Mouse (Mus musculus) olfactory bulb, adult 2 months (tissue): ENCODE results near the gene Car7. TPM values are rescaled to one million over a fixed set of nuclear protein-coding genes. Genes with fewer than 3 reads are reported as not detected.
A peak's percentile ranks its signal among the peaks of the same experiment; 100 is the strongest.

Source experiments
- H3K27ac ChIP-seq: fragments of 200-500 bp; 2 replicates; pipeline ENCODE4 v1.5.1; 2012; ENCODE audit warnings: low read depth, low read length; ENCODE audit not compliant: insufficient read depth
- H3K4me1 ChIP-seq: fragments of 200-500 bp; 2 replicates; pipeline ENCODE4 v1.6.1; 2012; ENCODE audit warnings: low read length; ENCODE audit not compliant: control insufficient read depth, insufficient read depth
- H3K4me3 ChIP-seq: fragments of 200-500 bp; 2 replicates; pipeline ENCODE4 v1.5.1; 2012; ENCODE audit warnings: mild to moderate bottlenecking, low read depth, low read length, moderate library complexity; ENCODE audit not compliant: insufficient read depth
- CTCF ChIP-seq: fragments of 200-500 bp; IDR thresholded peaks from 2 replicates; pipeline ENCODE4 v1.5.1; 2012; ENCODE audit warnings: low read depth, mild to moderate bottlenecking, low read length, moderate library complexity; ENCODE audit not compliant: insufficient read depth
- POLR2A ChIP-seq: fragments of 200-500 bp; IDR thresholded peaks from 2 replicates; pipeline ENCODE4 v1.6.1; 2012; ENCODE audit warnings: mild to moderate bottlenecking, low read depth, low read length, moderate library complexity; ENCODE audit not compliant: insufficient read depth
- WGBS: fragments of 180-500 bp; shearing (Covaris S2); methylation state at CpG from one replicate; pipeline ENCODE4 v1.1.7; 2018; 5-methylcytosine and 5-hydroxymethylcytosine counted together
- polyA plus RNA-seq: library from polyadenylated mRNA; stranded (reverse); fragments of >200 nt; gene quantifications from 2 replicates; pipeline ENCODE4 v1.2.4, GENCODE M21; 2012; ENCODE audit warnings: low replicate concordance; ENCODE audit not compliant: missing spikeins, insufficient read depth, insufficient read length

Car7 gene
- polyA plus RNA-seq = not detected in 2 replicates

GRCm38 (mm10) chr8:104533971-104534778, at the start of gene Car7, which contains the start of gene Nae1:
Gene Car7, plus strand, starts transcription at chr8:104534689.
Gene Nae1, minus strand, starts transcription at chr8:104534637.
- TF ChIP-seq CTCF = peak; percentile 100
- TF ChIP-seq POLR2A = peak; percentile 92
- 0 out of 2 replicates have a peak within 1 kb of the TSS, but pooled peaks have one; percentile 35 for H3K27ac ChIP-seq
- 0 out of 2 replicates have a peak, but pooled peaks cover 2% of the 10 kb centered on the region for H3K4me1 ChIP-seq
- under 1% methylated on average over 70 of the region's 70 CpGs for WGBS
- H3K4me3 ChIP-seq = peak within 1 kb of the TSS; percentile 77

DNA sequence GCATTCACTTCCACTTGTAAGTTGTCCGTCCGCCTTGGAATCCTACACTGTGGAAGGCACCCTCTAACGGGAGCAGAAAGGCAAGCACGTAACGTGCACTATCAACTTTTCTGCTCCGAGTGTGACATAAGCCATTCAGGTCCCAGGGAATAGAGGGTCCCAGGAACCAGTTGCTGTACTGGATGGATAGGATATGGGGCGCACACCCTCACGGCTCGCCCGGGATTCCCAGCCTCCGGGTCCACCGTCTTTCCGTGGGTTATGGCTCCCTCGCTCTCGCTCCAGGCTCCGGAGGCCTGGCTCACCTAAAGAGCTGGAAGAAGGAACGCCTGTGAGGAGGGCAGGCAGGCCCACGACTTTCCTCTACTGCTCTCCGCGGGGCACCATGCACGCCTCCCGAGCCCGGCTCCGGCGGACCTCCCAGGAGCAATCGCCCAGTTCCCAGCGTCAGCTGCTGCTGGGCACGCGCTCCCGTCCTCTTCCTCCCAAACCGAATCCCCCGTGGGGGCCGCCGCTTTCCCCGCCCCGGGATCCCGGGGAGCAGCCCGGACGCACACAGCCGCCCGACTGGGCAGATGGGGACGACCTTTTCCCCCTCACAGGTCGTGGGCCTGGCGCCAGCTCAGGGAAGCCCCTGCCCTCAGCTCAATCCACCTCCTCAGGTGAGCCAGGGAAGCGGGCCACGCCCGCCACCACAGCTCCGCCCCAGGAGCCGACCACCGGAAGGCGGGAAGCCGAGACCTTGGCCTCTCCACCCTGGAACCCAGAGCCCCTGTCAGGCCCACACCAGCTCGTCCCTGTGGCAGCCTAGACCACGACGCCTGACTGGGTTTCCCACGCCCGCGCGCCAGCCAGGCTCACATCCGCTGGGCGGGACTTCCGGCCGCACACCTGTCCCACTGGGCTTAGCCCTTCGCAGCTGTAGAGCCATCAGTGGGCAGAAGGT, 25.2 kb upstream of the Car7 start, which contains the start of gene Terb1:
Gene Terb1 (minus strand): TSS at position 850 of the 946 bp plus-strand sequence.
- TF ChIP-seq POLR2A = no peak
- no peak for TF ChIP-seq CTCF
- 4% methylated on average over 64 of the region's 64 CpGs for WGBS
- H3K4me3 ChIP-seq = peak within 1 kb of the TSS; percentile 52
- H3K27ac ChIP-seq = no peak within 1 kb of the TSS
- peaks cover 6% of the 10 kb centered on the region; the same call in 1 of the 2 replicates for H3K4me1 ChIP-seq

DNA sequence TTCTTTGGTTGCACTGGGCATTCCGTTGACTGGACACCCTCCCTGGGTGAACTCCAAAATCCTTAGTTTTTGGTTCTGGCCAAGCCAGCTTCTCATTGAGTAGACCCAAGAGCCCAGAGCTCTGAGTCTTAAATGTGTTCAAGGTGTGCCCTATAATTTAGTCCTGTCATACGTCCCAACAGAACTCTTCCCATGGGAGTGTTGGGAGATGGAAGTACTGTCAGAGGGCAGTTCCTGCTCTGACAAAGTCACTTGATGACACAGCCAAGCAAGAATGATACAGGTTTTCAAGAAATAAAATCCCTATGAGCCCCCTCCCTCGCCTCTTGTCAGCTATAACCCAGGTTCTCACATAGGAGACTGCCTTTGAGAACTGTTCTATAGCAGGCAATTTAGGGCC, 24.4 kb upstream of the Car7 start:
- Histone ChIP-seq H3K27ac (no peak overlapping the region), H3K4me3 (no peak overlapping the region), H3K4me1 (peaks cover 6% of the 10 kb centered on the region; the same call in 1 of the 2 replicates)
- no peak for TF ChIP-seq CTCF
- WGBS = 83% methylated on average over 3 of the region's 3 CpGs

GRCm38 (mm10) chr8:104517872-104518271, 16.6 kb upstream of the Car7 start:
- H3K27ac ChIP-seq = no peak overlapping the region
- WGBS = 40% methylated on average over 5 of the region's 5 CpGs
- no peak for TF ChIP-seq POLR2A
- TF ChIP-seq CTCF = no peak
- peaks cover 3% of the 10 kb centered on the region for H3K4me1 ChIP-seq
- H3K4me3 ChIP-seq = no peak overlapping the region

DNA sequence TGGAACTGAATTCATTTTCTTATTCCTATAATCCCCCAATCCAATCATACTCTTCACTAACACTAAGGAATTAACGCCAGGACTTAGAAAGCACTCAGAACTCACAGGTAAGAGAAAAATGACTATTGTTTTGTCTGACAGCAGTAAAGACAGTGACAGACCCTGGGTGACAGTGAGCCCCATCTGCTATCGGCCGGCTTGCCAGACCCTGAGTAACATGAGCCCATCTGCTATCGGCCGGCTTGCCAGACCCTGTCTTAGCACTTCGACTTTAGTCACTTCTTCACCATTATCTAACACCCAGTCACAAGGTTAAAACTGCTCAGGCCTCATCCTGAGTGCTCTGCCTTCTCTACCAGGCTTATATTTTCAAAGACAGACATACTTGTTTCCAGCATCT, 4.8 kb upstream of the Car7 start:
- H3K4me1 ChIP-seq = 0 out of 2 replicates have a peak, but pooled peaks cover 2% of the 10 kb centered on the region
- no peak overlapping the region for H3K4me3 ChIP-seq
- WGBS = 93% methylated on average over 6 of the region's 6 CpGs
- TF ChIP-seq POLR2A = no peak
- no peak for TF ChIP-seq CTCF
- H3K27ac ChIP-seq = no peak overlapping the region

GRCm38 (mm10) chr8:104533551-104533950, 938 bp upstream of the Car7 start:
- 14% methylated on average over 7 of the region's 7 CpGs for WGBS
- Histone ChIP-seq H3K27ac (no peak overlapping the region), H3K4me3 (peak overlapping the region; percentile 77), H3K4me1 (0 out of 2 replicates have a peak, but pooled peaks cover 2% of the 10 kb centered on the region)
- TF ChIP-seq POLR2A (no peak), CTCF (no peak)

- TF ChIP-seq POLR2A (no peak), CTCF (no peak)
- Histone ChIP-seq H3K4me3 (peak overlapping the region; percentile 27; the same call in 1 of the 2 replicates), H3K27ac (no peak overlapping the region), H3K4me1 (0 out of 2 replicates have a peak, but pooled peaks cover 2% of the 10 kb centered on the region)
- WGBS = 7% methylated on average over 9 of the region's 9 CpGs
These were observed 271 bp downstream of the Car7 start for GRCm38 (mm10) chr8:104534779-104535141.

DNA sequence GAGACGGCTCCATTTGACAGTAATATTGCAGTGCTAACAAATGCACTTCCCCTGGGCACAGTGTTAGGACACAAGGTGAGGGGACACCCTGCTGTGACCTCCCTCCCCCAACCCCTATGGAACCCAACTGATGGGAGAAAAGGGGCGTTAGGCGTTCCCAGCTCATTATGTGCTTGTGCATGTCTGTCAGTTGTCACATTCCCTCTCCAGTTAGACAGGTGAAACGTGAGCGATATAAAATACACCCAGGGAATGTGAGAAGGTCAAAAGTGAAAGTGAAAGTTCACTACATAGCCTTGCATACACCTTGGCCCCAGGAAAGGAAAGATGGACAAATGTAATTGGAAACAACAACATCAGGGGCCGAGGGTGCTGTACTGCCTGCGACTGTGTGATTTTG, 889 bp downstream of the Car7 start:
- 44% methylated on average over 7 of the region's 7 CpGs for WGBS
- Histone ChIP-seq H3K4me1 (peaks cover 4% of the 10 kb centered on the region), H3K4me3 (no peak overlapping the region), H3K27ac (no peak overlapping the region)
- TF ChIP-seq CTCF = no peak
- no peak for TF ChIP-seq POLR2A

GRCm38 (mm10) chr8:104536028-104536427, 1.5 kb downstream of the Car7 start:
- TF ChIP-seq CTCF (no peak), POLR2A (no peak)
- Histone ChIP-seq H3K27ac (no peak overlapping the region), H3K4me1 (peaks cover 9% of the 10 kb centered on the region), H3K4me3 (no peak overlapping the region)
- WGBS = 85% methylated on average over 4 of the region's 4 CpGs
